Mouse (Mus musculus): Measurements from ENCODE around the gene Tmem40. TPM values are rescaled to one million over a fixed set of nuclear protein-coding genes. Genes with fewer than 3 reads are reported as not detected.
A peak's percentile ranks its signal among the peaks of the same experiment; 100 is the strongest.

Gene Tmem40
- total RNA-seq, 4 experiments from 2014 or later = 0.41 to 1.0 (median 0.60) TPM

DNA sequence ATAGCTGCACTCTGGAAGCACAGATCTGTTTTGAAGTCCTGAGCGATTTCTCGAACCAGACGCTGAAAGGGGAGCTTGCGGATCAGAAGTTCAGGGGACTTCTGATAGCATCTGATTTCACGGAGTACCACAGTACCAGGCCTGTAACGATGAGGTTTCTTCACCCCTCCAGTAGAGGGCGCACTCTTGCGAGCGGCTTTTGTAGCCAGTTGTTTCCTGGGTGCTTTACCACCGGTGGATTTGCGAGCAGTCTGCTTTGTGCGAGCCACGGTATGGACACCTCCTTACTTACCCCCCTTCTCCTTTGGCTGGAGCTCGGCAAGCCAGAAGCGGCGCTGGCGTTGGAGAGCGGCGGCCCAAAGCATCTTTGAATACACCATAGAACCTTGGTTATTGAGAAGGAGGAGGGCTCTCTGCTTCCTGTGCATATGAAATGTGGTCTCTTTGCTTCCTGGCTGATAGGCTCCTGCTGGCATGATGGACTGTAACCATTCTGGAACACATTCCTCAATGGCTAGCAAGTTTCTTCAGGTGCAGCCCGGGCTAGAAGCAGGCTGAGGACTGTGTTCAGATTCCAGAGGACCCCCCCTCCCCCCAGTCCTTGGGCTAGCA is 8.0 kb upstream of the Tmem40 start:
- no peak for DNase-seq (ENCODE audit: low spot score)

DNA sequence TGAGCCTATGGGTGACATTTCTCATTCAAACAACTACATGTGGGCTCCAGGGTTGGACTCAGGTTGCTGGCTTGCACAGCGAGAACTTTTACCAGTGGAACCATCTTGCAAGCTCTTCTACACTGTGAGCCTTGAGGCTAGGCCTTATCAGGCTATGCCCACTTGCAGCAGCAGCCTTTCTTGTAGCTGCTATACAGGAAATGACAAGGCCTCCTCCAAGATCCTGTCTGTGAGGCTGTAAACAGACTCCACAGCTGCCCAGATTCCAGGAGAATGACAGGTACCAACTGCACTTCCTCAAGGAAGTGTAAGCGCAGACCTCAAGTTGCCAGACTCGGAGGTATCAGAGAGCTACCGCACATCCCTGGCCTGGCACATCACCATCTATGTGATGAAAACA is 6.0 kb upstream of the Tmem40 start:
- no peak for DNase-seq (ENCODE audit: low spot score)

DNA sequence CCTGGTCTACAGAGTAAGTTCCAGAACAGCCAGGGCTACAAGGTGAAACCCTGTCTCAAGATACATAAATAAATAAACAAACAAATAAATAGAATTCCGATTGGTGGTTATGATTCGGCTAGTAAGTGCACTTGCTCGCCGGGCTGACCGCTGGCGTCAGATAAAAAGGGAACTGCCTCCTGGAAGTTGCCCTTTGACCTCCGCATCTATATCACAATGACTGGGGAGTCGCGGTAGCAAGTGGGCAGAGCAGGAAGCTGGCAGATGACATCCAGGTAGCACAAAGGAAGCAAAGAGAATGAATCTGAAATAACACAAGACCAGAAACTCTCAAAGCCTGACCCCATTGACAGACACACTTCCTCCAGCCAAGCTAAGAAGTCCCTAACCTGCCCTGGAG is 5.1 kb upstream of the Tmem40 start:
- no peak for DNase-seq (ENCODE audit: low spot score)

DNA sequence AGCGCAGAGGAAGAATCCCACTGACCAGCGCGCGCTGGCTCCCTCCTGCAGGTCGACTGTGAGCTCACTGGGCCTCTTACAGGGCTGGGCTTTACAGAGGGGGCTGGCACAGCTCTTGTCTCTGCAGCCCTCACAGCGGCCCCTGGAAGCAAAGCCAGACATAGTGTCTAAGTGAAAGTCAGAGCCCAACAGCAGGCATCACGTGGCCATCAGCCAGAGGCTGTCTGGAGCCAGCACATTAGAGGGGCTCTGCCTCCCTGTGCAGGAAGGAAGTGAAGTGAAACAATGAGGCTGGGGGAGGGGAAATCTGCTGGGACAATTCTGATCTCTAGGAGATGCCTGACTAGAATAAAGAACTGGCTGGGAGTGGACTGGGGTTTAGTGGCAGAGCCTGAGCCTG is 2.0 kb upstream of the Tmem40 start:
- DNase-seq (ENCODE audit: low spot score) = peak; percentile 71

DNA sequence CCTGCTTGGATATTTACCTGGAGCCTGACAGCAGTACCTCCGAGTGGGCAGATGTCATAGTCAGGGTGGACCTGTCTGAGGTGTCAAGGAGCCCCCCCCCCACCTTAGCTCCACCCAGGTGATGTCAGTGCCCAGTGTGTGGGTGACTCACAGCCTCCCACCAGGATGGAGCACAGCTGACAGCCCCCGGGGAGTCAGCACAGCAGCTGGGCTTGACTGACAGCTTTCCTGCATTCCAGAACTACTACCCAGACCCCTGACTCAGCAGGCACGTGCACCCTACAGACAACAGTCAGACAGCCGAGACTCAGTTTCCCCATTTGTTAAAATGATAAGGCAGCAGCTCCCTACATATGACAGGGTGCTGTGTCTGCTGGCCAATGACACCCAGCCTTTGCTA is 1.2 kb downstream of the Tmem40 start:
- no peak for DNase-seq (ENCODE audit: low spot score)

DNA sequence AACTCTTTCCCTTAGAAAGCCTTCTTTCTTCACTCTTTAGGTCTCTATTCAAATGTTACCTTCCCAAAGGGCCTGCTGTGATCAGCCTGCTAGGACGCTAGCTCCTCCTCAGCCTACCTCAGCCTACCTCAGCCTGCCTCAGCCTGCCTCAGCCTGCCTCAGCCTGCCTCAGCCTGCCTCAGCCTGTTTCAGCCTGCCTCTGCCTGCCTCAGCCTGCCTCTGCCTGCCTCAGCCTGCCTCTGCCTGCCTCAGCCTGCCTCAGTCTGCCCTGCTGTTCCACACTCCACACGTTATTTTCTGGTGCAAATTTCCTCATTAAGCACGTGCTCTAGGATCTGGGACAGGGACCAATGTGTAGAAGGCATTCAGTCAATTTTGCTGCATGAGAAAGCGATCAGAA is 2.1 kb downstream of the Tmem40 start:
- no peak for DNase-seq (ENCODE audit: low spot score)

DNA sequence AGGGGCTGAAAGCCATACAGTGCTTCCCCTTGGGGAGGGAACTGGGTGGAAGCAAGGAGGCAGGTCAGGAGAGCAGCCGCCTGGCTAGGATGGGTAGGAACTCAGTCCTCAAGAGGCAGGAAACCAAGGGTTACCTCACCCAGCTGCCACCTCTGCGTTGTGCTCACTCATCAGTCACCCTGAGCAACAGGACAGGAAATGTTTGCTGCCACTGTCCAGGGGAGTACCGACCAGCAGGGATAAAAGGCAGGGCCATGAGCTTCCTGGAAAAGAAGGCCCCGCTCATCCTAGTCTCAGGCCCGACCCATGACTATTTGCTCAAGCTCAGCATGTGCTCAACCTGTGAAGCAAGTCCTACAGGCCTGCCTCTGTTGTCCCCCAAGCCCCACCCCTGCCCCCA is 2.7 kb downstream of the Tmem40 start:
- no peak for DNase-seq (ENCODE audit: low spot score)

DNA sequence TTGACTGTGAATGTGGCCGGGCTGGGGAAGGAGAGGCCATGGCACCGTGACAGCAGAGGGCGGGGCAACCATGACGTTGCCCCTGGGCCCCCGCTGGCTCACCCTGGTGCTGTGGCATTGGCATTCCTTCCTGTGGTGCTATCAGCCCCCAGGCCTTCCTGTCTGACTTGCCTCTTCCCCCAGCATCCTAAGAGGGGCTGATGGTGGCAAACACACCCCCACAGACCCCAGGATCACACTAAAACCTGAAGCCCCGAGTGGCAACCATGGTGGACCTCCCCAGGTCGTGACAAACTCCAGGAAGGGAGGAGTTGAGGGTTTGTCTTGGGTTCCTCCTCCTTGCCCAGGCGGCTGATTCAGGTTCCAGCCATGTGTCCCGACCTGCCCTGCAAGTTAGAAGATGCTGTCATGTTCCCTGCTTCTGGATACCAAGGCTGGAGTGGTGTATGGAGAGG is 3.2 kb downstream of the Tmem40 start:
- no peak for DNase-seq (ENCODE audit: low spot score)

DNA sequence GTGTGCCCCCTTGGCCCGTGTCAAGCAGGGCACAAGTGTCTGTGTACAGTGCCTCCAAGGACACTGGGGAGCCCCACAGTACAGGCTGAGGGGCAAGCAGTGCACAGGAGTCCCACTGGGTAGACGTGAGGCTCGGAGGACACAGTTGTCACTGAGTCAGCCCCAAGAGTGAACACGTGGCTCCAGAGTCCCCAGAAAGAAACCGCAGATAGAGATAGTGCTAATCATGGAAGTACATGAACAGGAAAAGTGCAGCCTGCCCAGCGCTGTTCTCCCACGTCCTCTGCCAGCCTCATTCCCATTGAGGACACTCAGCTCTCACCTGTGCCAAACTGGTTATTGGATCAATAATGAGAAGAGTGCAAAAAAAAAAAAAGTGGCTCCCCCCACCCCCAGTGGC is 6.7 kb downstream of the Tmem40 start:
- DNase-seq (ENCODE audit: low spot score) = no peak

DNA sequence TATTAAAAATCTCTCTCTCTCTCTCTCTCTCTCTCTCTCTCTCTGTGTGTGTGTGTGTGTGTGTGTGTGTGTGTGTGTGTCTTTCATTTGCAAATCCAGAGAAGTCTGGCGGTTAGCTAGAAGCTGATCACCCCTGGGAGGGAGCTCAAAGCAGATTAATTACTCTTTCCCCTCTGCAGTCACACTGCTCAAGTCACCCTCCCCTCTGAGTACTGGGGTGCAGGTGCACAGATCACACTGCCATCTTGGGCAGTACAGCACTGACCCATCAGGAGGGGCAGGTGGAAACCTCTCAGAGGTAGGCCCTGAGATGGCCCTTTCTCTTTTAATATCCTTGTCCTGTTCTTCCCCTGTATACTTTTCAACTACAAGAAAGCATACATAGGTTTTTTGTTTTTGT is 15.9 kb downstream of the Tmem40 start:
- DNase-seq (ENCODE audit: low spot score) = no peak

DNA sequence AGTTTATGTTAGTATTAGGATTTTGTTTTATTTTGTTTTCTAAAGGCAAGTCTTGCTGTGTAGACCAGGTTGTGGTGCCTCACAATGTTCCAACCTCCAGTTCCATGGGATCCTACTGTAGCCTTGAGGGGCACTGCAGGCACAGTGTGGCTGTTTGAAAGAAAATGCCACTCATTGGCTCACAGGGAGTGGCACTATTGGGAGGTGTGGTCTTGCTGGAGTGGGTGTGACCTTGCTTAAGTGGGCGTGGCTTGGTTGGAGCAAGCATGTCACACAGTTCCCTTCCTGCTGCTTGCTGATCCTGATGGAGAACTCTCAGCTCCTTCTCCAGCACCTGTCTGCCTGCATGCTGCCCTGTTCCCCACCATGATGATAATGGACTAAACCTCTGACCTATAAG is 18.6 kb downstream of the Tmem40 start:
- no peak for DNase-seq (ENCODE audit: low spot score)

DNA sequence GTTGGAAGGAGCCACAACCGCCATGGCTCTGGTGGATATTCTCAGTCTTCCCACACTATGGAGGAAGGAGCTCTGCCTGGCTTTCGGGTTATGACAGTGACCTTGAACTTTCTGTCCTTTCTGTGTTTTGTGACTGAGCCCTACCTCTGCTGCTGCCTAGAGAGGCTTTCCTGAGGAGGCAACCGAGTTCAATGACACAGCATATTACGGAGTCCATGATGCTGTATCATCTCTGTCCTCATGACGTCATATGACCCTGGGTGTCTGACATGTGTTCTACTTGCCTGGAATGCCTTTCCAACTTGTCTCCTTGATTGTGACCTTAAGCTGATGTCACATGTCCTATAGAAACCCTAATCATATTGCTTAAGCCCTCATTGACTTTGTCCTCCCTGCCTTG is 23.2 kb downstream of the Tmem40 start:
- no peak for DNase-seq (ENCODE audit: low spot score)

DNA sequence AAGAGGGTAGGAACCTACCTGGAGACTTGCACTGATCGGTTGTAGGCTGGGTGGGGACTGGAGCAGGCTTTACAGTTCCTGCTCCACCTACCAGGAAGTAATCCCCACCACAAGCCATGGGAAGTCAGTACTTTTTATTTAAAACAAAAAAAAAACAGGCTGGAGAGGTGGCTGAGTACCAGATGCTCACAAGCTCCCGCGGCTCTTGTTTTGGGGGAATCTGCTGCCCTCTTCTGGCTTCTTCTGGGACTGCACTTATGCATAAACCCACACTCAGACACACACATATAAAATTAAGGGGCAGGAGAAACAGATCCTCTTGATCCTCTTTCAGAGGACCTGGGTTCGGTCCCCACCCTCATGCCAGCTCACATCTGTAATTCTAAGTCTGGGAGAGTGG is 27.3 kb downstream of the Tmem40 start:
- DNase-seq (ENCODE audit: low spot score) = no peak

DNA sequence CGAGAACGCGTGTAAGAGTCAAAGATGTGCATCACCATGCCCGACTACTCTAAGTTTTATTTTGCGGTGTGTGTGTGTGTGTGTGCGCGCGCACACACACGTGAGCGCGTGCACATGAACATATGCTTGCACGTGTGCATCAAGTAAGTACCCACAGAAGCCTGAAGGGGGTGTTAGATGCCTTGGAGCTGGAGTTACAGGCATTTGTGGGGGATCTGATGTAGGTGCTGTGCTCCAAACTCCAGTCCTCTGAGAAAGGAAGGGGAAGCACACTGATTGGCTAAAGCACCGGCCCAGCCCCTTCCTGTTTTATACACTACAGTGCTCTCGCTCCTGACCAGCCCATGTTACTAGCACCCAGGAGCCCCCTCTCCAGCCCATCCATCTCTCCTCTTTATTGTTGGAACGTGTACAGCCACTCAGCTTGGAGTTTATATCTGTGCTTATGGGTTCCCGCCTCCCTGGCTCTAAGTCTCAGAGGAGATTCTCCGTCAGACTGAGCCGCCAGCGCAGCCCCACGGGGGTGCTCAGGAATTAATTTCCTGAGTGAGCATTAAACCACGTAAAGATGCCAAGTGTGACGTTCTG is 29.8 kb downstream of the Tmem40 start:
- no peak for DNase-seq (ENCODE audit: low spot score)

DNA sequence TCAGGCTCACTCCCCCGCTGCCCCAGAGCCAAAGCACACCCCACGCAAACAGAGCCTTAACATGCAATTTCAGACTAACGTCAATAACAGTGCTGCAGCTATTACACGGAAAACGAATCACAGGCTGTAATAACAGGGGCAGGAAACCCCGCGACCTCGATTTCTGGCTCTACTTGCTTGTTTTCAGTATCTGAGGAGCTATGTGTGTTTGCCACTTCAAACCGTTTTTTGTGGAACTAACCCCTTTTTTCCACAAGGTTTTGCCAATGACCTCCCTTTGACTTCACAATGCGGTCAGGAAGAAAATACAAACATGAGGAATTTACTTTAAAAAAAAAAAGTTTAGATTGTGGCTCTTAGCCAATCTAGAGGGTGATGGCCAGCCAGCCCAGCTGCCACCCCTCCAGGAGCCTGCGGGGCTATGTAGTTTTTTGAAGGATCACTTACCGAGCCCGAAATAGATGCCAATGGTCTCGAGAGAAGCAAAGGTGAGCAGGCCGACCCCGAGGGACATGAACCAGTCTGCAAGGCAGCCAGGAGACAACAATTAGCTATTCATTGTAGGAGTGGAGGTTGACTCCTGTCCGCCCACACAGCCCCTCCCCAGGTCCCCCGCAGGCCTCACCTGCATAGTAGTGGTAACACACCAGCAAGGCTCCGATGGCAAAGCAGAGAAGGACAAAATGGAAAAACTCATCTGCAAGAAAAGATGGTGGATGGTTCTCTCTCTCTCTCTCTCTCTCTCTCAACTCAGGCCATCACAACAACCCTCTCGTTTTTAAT is 31.5 kb downstream of the Tmem40 start:
- DNase-seq (ENCODE audit: low spot score) = no peak

DNA sequence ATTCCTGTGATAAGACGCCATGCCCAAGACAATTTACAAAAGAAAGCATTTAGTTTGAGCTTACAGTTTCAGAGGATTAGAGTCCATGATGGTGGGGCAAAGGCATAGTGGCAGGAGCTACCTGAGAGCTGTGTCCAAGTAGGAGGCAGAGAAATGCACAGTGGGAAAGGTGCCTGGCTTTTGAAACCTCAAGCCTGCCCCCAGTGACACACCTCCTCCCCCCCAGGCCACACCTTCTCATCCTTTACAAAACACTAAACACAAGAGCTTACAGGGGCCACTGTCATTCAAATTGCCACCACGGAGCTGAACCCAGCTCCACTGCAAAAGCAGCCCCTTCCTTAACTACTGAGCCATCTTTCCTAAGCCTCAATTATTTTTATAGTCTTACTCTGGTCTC is 34.6 kb downstream of the Tmem40 start:
- no peak for DNase-seq (ENCODE audit: low spot score)

DNA sequence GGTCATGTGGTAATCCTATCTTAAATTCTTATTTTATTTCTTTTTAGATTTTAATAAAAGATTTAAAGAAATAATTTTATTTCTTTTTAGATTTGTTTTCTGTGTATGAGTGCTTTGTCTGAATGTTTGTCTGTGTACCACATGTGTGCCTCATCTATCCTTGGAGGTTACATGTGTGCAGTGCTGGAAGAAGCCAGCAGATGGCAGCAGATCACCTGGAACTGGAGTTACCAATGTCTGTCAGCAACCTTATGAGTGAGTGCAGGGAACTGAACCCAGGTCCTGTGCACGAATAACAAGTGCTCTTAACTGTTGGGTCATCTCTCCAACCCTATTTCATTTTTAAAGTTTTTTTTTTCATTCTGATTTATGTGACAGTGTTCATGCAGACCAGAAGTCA is 35.1 kb downstream of the Tmem40 start:
- peak; percentile 52 for DNase-seq (ENCODE audit: low spot score)

DNA sequence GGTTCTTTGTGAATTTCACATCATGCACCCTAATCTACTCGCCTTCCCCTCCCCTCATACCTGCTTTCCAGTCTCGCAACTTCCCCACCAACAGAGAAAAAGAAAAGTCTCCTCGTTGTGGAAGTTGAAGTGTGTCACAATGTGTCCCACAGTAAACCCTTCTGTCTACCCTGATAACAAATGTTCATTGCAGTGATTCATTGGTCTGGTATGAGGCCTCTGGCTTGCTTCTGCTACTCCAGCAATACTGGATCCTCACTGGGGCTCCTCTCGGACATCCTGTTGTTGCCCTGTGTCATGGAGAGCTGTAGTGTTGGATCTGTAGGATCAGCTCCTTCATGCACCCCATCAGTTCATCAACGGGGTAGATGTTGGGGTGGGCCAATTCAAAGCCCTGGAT is 40.0 kb downstream of the Tmem40 start:
- DNase-seq (ENCODE audit: low spot score) = peak; percentile 63

DNA sequence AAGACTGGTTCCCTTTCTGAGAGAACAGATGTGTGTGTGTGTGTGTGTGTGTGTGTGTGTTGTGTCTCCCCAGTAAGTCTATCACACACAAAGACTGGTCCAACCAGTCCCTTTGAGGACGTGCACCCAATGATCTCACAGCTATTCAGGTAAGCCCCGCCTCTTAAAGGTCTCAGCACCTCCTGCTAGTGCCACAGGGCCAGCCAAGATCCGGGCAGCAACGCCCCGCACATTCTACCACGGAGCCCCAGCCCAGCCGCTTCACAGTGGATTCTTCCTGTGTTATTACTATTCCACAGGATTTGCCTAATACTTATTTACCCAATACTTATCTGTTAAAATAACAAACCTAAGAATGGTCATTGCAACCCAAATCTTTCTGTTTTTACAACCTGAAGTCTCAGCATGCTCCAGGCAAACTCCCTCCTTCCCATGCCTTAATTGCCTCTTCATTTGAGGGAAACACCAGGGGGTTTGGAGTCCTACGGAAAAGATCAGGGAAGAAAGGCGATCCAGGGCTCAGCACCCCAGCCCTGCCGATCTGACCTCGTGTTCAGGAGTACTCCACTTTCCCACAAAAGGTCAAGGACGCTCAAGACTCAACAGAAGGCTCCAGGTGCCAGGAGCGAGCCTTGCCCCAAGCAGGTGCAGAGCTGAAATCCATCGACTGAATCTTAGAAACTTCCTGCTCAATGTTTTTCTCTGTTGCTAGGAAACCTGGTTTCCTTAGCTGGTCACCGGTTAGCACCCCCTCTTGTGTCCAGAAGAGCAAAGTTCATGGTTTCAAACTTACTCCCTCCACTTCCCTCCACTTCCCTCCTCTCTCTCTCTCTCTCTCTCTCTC is 44.3 kb downstream of the Tmem40 start:
- DNase-seq (ENCODE audit: low spot score) = peak; percentile 70

DNA sequence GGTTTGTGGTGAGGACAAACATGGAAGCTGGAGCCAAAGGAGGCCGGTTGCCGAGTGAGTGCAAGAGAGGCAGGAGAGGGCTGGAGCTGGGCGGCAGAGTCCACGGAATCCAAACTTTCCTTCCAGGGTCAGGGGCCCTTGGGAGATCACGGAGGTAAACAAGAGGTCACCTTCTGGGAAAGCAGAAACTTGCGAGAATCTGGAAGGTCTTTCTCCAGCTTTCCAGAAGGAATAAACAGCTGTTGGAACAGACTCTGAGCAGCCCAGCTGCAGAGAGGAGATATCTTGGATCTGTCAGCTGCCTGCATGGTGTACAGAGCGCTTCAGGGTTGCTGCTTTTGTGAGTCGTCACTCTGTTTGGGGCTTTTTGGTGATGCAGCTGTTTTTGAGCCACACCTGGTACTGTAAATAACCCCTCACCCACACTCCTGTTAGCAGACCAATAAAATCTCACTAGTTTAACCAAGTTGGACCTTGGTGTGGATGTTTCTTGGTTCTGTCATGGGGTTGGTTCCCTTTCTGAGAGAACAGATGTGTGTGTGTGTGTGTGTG is 45.0 kb downstream of the Tmem40 start:
- peak; percentile 68 for DNase-seq (ENCODE audit: low spot score)

DNA sequence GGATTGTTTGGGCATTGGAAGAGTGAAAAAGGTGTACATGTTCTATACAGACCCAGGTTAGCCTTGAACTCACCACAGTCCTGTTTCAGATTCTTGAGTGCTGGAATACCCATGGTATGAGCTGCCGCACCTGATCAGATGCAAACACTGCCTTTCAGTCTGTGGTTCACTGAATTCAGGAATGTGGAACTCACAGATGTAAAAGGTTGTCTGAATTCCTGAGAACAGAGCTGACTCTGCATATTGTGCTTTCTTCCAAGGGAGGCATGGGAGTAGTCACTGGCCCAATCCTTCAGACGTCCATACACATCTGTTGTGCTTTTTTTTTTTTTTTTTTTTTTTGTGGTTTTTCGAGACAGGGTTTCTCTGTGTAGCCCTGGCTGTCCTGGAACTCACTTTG is 50.9 kb downstream of the Tmem40 start:
- no peak for DNase-seq (ENCODE audit: low spot score)

DNA sequence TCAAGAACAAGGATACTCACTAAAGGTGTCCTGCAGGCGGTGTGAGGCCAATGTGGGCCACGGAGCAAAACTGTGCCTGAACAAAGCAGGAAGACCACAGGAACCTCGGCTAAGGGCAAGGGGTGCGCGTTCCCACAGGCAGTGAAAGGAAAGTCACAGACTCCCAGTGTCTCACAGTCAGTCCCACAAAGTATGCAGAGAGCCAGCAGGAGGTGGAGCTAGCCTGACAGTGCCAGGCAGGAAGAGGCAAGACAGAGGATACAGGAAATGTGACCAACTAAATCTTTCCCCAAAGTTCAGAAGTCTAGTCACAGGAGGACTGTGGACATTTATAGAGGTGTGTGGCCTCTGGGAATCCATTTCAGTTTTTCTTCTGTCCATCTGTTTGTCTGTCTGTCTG is 59.3 kb downstream of the Tmem40 start:
- no peak for DNase-seq (ENCODE audit: low spot score)

Data from heart, adult 8-10 months (tissue).